Mouse (Mus musculus) liver, embryonic 14.5 days (tissue): ENCODE results near the gene Aldh1a3.

ENCODE experiments used
- CTCF ChIP-seq: IDR thresholded peaks from 2 replicates; pipeline ENCODE4 v1.5.1; 2016; ENCODE audit warnings: antibody characterized with exemption, low read depth, control low read depth
- EP300 ChIP-seq: IDR thresholded peaks from 2 replicates; pipeline ENCODE4 v1.6.1; 2016; ENCODE audit warnings: antibody characterized with exemption, low read depth

DNA sequence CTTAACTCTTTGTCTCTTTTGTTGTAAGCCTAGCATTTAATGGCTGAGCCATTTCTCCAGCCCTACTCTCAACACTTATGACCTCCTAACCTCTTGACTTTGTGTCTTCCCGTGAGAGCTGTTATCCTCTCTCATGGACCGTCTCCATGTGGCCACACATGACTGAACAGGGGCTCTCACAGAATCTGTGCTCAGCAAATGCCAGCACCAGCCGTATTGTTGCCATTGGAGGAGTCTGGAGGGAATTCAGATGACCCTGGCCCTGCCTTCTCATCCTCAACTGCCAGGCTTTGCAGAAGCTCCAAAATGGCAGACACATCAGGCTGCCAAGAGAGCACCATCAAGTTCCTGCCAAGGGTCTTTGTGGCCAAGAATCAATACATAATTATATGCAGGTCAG is 30.0 kb downstream of the Aldh1a3 start:
- TF ChIP-seq CTCF (no peak), EP300 (no peak)
